Mouse (Mus musculus): ENCODE results near the gene C530008M17Rik.
"Not testable (repeated sequence)": the region's sequence is repeated elsewhere in the genome, so short reads cannot be mapped to it uniquely, and the experiment has no call there.

GRCm38 (mm10) chr5:76912522-76912921 lies 256.2 kb downstream of the C530008M17Rik start:
- TF ChIP-seq CTCF, POLR2A (IDR thresholded peaks at IDR 0.05; ENCODE audit: insufficient read depth, low read depth, low read length): not testable (repeated sequence)

All from olfactory bulb, adult 2 months (tissue).